Mouse (Mus musculus): ENCODE data around the gene Scml4.

Gene Scml4

DNA sequence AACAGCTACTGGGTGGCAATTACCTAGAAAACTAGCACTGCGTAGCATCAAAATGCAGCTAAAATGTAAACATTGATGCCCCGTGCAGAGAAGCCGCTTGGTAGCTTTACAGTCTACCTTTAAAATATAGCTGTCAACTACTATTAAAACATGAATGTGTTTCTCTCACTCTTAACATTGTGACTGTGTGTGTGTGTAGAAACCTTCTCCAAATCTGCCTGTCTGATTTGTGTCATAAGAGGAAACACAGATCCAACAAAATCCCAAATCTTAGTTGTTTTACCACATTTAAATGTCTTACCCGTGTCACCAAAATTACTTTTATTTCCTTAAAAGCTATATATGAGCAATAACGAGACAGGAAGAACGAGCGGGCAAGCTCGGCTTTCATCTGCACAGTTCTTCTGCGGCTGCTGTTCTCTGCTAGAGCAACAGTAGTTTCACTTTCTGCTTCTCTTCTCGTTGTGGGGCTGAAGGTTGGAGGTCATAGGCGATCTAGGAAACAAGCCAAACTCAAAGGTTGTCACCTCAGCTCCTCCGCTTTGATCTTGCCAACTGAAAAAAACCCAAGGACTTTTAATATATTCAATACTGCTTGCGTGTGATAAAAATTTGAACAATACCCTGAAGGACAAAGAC is 2.1 kb downstream of the Scml4 start:
- DNase-seq (ENCODE audit: low spot score in 2 of 2) = no peak

DNA sequence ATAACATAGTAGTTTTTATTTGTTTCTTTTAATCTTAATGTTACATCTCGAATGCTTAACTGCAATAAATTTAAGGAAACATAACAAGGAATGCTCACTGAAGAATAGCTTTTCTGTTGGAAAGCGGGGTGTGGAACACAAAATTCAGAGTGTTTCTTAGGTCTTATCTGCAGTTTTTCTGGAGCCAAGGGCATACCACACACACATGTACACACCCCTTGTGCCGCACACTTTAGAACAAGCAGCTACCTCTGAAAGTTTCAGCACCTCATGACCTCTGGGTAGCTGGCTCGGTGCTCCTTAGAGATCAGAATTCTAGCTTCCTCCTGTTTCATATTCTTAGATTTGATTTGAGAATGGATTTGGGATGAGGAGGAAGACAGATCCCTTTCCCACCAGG is 2.6 kb downstream of the Scml4 start:
- no peak for DNase-seq (ENCODE audit: low spot score in 2 of 2)

DNA sequence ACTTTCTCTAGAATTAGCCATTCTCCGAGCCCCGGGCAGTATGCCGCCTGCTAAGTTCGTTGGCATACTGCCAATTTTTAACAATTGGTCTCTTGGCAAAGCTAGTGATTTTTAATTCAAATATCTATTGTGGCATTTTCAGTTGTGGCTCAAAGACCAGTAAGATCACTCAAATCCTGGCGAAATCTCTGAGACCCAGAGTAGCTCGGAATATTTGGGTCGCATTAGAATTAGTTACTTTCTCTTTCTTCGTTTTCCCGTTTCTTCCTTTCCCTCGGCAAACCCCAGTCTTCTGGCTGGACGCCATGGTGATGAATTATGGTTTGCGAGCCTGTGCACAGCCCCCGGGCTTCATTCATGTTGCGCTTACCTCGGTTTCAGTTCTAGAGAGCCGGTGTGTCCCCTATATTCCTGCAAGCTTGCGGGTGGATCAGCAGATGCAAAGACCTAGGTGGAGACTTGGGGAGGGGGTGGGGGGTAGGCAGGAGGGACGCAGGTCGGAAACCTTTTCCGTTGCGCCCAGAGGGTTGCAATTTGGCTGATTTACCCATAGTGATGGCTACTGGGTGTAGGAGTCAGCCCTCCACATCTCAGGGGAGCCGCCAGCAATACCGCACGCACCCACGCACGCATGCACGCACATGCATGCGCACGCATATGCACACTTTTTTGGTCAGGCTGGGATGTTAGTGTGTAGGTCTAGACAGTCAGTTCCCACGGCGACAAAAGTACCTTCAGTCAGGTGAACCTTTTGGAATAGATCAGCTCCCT is 3.6 kb downstream of the Scml4 start:
- peak in 1 of 2 experiments; percentile 44 for DNase-seq (ENCODE audit: low spot score in 2 of 2)

DNA sequence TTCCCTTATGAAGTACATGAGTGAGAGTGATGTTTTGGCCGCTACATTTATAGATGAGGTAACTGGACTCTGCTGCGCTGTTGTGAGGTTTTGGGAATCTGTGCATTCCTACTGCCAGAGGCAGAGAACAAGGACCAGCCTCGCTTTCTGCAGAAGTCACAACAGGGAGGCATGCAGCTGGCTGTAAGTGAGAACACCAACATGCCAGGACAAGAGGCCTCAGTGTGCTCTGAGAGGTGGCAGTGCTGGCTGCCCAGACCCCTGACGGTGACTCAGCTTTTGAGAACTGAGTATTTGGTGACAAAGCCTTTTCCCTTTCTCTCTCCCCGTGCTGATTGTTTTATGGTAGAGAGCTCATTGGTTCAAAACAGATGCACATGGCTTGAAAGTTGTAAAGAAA is 4.5 kb downstream of the Scml4 start:
- DNase-seq (ENCODE audit: low spot score in 2 of 2) = no peak

DNA sequence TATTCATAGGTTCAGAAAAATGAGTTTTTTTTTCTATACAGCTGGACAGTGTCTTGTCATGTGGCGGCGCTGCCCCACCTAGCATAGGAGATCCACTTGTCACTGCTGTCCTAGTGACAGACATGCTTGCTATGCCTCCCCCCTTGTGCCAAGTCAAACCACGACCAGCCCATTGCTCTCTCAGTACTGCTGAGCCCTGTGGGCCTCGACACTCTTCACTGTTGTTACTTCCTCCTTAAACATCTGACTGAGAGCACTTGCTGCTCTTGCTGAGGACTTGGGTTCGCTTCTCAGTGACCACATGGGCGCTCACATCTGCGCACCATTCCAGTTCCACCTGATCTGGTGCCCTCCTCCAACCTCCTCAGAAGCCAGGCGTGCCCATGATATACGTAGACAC is 8.2 kb downstream of the Scml4 start:
- DNase-seq (ENCODE audit: low spot score in 2 of 2) = no peak

DNA sequence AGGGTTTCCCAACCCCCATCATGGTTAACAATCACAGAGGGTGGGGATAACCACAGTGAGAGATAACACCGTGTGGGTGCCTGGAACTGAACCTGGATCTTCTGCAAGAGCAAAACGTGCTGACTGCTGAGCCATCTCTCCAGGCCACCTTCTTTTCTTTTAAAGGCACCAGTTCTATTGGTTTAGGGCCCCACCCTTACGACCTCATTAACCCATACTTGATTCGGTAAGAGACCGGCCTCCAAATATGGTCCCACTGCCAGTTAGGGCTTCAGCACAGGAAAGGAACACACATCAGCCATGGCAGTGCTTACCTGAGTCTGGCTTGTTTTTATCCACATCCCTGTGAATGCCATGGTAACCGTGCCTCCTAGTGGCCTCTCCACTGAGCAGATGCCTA is 9.3 kb downstream of the Scml4 start:
- no peak for DNase-seq (ENCODE audit: low spot score in 2 of 2)

DNA sequence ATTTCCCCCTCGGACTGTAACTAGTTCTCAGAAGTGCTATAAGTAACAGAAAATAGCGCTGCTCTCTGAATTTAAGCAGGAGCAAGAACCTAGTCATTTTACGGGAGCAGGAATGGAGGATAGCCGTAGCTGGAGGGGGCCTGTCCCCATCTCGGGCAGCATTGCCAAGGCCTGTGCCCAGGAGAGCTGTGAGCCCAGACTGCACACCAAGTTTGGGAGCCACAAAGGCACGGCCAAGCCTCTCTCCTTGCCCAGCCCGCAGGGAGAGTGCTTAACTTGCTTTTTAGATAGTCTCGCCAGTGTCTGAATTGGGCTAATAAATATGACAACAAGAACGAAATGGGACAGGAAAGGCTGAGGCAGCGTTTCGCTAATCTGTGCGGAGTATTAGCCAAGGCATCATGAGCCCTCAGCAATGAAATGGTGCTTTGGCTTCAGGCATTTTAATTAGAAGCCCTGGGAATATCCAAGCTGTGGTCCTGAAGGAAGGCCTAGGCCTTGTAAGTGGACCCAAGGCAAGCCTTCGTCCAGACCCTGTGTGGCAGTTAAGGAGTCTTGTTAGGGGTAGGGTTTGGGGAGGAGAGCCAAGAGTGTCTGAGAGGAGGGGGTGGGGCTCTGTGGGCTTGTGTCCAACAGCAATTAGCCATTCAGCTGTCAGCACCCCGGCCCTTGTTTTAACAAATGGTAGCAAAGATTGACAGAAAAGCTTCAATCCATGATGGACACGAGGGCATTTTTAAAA is 12.3 kb downstream of the Scml4 start:
- DNase-seq (ENCODE audit: low spot score in 2 of 2) = no peak

DNA sequence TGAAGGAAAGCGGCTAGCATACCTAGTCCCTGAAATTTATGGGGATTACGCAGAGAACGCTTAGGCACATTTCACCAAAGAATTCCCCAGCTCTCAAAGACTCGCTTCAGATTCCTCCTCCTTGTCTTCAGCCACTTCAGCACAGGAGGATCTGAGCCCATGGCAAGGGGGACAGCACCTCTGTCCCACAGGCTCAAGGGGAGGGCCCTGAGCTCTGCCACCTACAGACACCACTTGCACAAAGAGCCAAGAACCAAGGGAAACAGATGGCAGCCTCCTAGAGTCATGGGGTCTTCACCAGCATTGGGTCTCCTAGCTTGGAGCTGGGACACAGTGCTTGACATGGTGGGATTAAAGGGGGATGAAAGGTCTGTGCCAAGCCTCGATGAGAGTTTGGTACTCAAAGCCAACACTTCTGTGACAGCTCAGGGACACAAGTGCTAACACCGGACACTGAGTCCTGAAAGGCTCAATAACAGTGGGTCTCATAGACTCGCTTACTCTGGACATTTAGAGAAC is 13.0 kb downstream of the Scml4 start:
- DNase-seq (ENCODE audit: low spot score in 2 of 2) = no peak

DNA sequence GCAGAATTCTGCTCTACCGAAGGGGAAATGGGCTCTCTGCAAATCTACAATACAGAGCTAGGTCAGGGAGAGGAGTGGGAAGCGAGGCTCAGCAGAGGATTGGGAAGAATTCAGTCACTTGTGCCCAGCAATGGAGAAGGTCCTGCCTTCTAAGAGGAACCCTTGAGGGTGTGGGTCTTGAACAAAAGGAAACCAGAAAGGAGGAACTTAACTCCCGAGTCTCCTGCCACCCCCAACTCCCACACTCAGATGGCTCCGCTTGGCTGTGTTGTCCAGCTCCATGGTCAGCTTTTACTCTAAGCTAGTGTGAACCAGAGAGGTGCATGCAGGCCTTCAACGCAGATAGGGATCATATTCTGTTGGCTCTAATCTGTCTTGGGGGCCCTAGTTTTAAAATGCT is 16.0 kb downstream of the Scml4 start:
- no peak for DNase-seq (ENCODE audit: low spot score in 2 of 2)

DNA sequence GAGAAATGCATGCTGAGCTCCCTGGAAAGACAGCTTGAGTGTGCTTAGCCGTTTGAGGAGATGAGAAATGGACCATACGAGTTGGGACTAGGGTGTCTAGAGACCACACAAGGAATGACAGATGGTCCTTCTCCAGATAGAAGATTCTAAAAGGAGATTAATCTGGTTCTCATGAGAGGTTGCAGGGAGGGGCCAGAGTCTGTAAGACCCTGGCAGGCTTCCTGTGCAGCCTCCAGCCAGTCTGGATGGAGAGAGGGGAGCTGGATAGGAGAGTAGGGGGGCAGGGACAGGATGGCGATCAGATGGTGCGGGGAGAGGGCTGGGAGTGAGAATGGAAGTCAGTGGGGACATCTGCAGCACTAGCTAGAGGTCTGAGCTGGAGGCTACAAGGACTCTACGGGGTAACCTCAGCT is 19.1 kb downstream of the Scml4 start:
- DNase-seq (ENCODE audit: low spot score in 2 of 2) = no peak

DNA sequence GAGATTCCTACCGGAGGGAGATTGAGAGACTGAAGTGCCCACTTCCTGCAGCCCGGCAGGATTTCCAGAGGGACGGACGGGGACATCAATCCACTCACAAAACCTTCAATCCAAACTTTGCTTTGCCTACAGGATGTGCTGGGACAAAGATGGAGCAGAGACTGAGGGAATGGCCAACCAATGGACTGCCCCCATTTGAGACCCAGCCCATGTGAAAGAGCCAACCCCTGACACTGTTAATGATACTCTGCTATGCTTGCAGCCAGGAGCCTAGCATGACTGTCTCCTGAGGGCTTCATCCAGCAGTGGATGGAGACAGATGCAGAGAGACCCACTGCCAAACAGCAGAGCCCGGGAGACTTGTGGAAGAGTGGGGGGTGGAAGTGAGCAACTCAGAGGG is 19.5 kb downstream of the Scml4 start:
- no peak for DNase-seq (ENCODE audit: low spot score in 2 of 2)

DNA sequence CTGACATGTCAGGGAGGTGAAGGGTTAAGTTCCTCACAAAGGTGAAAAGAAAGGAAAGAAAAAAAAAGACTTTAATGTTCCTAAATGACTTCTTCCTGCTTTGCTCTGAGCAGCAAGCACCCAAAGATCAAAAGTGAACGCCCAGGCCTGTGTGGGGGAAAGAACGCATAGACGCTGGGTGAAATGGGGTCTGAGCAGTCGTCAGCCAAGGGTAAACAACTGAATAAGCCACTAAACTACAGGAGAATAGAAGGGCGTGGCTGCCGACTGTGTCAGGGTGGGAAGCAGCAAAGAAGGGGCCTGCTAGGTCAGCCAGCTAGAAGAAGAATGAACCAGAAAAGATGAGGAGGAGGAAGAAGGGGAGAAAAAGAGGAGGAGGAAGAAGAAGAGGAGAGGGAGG is 26.9 kb downstream of the Scml4 start:
- peak in 1 of 2 experiments; percentile 44 for DNase-seq (ENCODE audit: low spot score in 2 of 2)

DNA sequence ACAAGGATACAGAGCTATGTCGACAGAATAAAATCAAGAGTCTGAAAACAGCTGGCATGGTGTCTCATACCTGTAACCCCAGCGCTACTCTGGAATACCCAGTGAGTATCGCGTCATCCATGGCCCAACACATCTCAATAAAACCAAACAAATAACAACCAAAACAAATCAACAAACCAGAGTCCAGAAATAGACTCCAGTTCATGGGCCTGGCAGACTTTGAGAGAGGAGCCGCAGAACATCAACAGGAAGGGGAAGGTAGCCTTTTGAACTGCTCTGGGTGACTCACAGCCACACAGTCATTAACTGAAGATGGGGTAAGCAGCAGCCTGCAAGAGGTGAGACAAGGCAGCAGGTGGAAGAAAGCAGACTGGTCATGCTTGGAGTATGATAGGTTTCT is 28.1 kb downstream of the Scml4 start:
- peak in 1 of 2 experiments; percentile 13 for DNase-seq (ENCODE audit: low spot score in 2 of 2)

DNA sequence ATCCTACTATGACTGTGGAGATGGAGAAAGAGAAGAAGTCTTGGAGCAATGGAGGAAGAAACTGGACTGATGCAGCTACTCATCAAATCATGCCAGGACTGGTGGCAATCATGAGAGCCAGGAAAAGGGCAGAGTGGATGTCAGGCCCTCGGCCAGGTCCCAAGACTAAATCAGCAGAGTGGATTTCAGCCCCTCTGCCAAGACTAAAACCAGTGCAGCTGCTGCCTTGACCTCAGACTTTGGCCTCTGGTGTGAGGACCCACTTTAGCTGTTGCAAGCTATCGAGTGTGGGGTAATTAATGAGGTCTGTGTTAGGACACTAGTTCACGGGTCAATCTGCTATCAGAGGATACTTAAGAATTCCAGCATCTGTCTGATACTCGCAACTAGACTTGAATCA is 30.2 kb downstream of the Scml4 start:
- peak in 1 of 2 experiments; percentile 20 for DNase-seq (ENCODE audit: low spot score in 2 of 2)

DNA sequence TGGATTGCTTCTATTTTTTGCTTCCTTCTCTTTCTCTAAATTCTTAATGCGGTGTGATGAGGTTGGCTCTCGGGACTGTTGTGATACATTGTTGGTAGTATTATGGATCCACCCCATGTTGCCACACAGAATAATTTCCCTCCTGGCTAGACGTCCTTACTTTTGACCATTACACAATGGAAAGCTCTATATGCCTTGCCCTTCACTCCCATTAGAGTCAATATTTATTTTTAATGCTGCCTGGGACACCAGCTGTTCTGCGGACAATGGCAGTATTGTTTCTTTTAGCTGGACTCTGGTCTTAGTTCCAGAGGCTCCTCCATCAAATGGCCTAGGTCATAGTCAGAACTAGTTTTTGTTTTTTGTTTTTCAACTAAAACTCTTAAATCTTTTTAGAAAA is 32.1 kb downstream of the Scml4 start:
- DNase-seq (ENCODE audit: low spot score in 2 of 2) = no peak

DNA sequence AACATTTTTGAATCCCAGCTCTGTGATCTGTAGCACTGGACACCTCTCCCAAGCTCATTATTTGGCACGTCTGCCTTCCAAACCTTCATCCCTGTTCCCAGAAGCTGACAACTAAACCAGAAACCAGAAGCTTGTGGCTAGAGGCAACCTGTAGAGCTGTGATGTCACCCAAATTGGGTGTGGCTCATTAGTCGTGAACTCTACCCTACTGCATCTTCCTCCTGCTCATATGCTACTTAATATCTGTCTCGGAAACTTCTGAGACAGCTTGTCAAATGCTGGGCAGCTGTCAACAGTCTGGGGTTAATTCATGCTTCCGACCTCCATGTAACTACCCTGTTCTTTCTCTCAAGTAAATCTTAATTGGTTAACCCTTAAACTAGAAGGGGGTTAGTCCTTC is 32.8 kb downstream of the Scml4 start:
- no peak for DNase-seq (ENCODE audit: low spot score in 2 of 2)

DNA sequence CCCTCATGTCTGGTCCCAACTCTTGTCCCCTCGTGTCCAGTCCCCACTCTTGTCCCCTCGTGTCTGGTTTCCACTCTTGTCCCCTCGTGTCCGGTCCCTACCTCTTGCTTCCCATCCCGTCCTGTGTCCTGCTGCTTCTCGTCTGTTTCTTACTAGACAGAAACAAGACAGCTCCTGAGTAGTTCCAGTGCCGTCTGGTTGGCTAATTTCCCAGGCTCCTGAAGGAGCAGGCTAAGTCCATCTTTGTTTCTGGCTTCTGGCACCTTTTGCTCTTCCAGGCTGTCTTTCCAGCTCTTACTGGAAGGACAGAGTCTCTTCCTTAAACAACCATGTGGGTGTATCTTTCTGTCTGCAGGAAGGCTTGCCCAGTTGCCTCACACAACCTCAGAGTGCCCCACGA is 33.7 kb downstream of the Scml4 start:
- DNase-seq (ENCODE audit: low spot score in 2 of 2) = peak in 1 of 2 experiments; percentile 58

DNA sequence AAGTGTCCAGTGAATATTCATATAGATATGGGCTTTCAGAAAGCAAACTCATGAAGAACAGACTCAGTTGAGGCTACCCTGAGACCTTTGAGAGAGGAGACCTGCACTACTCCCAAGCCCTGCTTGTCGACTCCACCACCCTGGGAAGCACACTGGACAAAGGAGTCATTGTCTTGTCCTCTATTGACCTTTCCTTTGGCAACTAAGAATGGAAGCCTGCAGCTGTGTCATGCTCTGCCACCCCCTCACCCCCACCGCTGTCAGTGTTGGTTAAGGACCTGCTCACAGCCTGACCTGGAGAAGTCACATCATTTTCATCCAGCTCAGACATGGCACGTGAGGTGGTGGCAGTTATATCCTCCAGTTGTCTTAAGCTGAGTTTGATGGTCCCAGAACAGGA is 34.1 kb downstream of the Scml4 start:
- peak in 1 of 2 experiments; percentile 46 for DNase-seq (ENCODE audit: low spot score in 2 of 2)

DNA sequence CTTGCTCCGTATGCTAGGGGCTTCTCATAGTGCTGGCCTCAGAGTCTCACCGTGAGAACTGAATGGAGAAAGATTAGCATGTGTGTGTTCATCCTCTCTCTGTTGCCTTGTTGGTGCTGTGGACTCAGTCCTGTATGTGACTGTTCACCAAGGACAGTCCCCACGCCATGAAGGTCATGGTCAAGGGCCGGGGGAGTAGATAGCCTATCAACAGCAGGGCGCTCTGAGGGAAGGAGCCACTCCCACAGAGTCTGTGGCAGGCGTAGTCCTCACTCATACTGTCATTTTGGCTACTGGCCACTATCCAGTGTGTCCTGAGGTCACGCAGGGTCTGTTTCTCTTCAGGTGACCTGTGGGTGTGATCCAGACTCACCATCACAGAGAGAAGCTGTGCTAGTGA is 34.5 kb downstream of the Scml4 start:
- DNase-seq (ENCODE audit: low spot score in 2 of 2) = peak in 1 of 2 experiments; percentile 44

DNA sequence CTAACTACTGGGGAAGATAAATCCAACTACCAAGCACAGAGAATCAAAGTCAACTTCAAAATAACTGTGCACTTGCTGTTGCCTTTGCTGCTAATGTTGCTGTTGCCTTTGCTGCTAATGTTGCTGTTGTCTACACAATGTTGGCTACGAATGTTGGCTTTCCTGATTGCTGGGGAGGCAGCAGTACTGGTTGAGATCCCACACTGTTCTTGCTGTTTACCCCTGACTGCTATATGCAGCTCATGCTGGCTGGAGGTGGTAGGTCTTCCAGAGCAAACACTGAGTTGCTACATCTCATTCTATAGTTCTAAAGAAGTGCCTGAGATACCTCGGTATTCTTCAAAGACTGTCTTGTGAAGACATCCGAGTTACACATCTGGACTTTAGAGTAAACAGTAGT is 36.5 kb downstream of the Scml4 start:
- DNase-seq (ENCODE audit: low spot score in 2 of 2) = peak in 1 of 2 experiments; percentile 26

DNA sequence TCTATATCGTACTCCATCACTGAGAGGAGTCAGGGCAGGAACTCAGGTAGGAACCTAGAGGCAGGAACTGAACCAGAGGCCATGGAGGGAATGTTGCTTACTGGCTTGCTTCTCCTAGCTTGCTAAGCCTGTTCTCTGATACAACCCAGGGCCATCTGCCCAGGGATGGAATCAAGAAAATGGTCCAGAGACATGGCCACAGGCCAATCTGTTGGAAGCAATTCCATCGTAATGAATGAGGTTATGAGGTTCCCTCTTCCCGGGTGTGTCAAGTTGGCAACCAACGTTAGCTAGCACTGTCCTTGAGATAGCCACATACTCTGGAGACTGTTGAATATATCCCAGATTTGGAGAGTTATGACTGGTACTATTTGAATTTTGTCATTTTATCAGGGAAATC is 37.0 kb downstream of the Scml4 start:
- peak in 1 of 2 experiments; percentile 46 for DNase-seq (ENCODE audit: low spot score in 2 of 2)

DNA sequence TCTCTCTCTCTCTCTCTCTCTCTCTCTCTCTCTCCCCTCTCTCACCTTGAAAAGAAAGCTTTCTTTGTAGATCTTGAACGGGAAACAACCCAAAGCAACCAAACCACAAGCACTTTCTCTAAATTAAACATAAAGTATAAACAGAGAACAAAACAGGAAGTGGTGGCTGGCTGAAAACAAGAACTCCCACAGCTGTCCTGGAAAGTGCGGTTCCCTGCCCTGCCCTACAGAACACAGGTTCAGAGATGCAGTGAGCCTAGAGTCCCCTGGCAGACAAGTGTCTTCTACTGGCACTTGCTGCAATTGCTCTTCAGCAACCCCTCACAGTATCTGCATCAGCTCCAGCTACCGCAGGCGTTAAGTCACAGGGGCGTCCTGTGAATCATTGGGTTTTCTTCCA is 37.5 kb downstream of the Scml4 start:
- DNase-seq (ENCODE audit: low spot score in 2 of 2) = peak in 1 of 2 experiments; percentile 41

DNA sequence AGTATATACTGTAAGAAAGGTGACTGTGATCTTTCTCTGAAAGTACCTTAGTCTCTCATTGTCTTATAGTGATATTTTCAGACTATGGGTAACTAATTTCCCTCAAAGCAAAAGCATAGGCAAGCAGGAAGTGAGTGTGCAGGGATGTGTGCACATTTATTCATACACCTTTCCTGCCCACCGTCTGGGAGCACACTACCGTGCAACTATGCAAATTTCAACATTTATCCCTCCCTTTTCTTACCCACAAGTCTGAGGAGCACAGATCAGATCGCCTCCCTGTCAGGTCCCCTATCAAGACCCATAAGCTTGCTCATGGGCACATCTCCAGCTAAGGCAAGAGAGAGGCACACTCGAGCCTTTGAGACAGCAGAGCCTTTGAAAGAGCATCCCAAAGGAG is 41.2 kb downstream of the Scml4 start:
- peak in 1 of 2 experiments; percentile 20 for DNase-seq (ENCODE audit: low spot score in 2 of 2)
